Mouse (Mus musculus) CH12.LX (cell line): ENCODE results near the gene App.
A peak's percentile ranks its signal among the peaks of the same experiment; 100 is the strongest.

ENCODE experiments used
- BHLHE40 ChIP-seq: IDR thresholded peaks from 2 replicates; pipeline ENCODE4 v1.6.1; 2011; ENCODE audit warnings: mild to moderate bottlenecking, low read depth, low read length, improper control_type of control experiment
- CHD2 ChIP-seq: IDR thresholded peaks from 2 replicates; pipeline ENCODE4 v1.6.1; 2011; ENCODE audit warnings: low read length, improper control_type of control experiment
- CTCF ChIP-seq, 2 experiments: IDR thresholded peaks in 1 of 2; conservative IDR thresholded peaks in 1 of 2; 2 replicates each; pipeline ENCODE4 v1.5.1; 2011 to 2012; ENCODE audit warnings: low read depth in 2 of 2, low read length in 2 of 2, improper control_type of control experiment in 1 of 2, inconsistent platforms in 1 of 2, mild to moderate bottlenecking in 1 of 2, moderate library complexity in 1 of 2
- ETS1 ChIP-seq: conservative IDR thresholded peaks from 2 replicates; pipeline ENCODE4 v1.6.1; 2012; ENCODE audit warnings: low read depth, mild to moderate bottlenecking, inconsistent platforms, low read length, improper control_type of control experiment, moderate library complexity
- HCFC1 ChIP-seq: IDR thresholded peaks from 2 replicates; pipeline ENCODE4 v1.6.1; 2012; ENCODE audit warnings: low read depth, mild to moderate bottlenecking, inconsistent platforms, low read length, improper control_type of control experiment
- MAX ChIP-seq: IDR thresholded peaks from 2 replicates; pipeline ENCODE4 v1.6.1; 2011; ENCODE audit warnings: low read length, improper control_type of control experiment
- PAX5 ChIP-seq: IDR thresholded peaks from 2 replicates; pipeline ENCODE4 v1.6.1; 2012; ENCODE audit warnings: low read length, inconsistent platforms, mixed read lengths
- POLR2A ChIP-seq: IDR thresholded peaks from 2 replicates; pipeline ENCODE4 v1.6.1; 2011; ENCODE audit warnings: low read depth, mild to moderate bottlenecking, improper control_type of control experiment, low read length
- POLR2AphosphoS2 ChIP-seq: IDR thresholded peaks from 2 replicates; pipeline ENCODE4 v1.6.1; 2011; ENCODE audit warnings: low read depth, low read length, improper control_type of control experiment
- RCOR1 ChIP-seq: conservative IDR thresholded peaks from 2 replicates; pipeline ENCODE4 v1.6.1; 2012; ENCODE audit warnings: low read depth, mild to moderate bottlenecking, inconsistent platforms, low read length, improper control_type of control experiment
- TCF12 ChIP-seq: IDR thresholded peaks from 2 replicates; pipeline ENCODE4 v1.6.1; 2014; ENCODE audit warnings: low read depth, mild to moderate bottlenecking, inconsistent platforms, low read length, improper control_type of control experiment
- UBTF ChIP-seq: IDR thresholded peaks from 2 replicates; pipeline ENCODE4 v1.6.1; 2012; ENCODE audit warnings: low read depth, mild to moderate bottlenecking, inconsistent platforms, low read length, improper control_type of control experiment, moderate library complexity
- USF2 ChIP-seq: conservative IDR thresholded peaks from 2 replicates; pipeline ENCODE4 v1.6.1; 2011; ENCODE audit warnings: low read depth, low read length, improper control_type of control experiment
- ZKSCAN1 ChIP-seq: IDR thresholded peaks from 2 replicates; pipeline ENCODE4 v1.6.1; 2012; ENCODE audit warnings: low read depth, inconsistent platforms, low read length, improper control_type of control experiment, borderline replicate concordance

GRCm38 (mm10) chr16:85151681-85152080 is 21.9 kb downstream of the App start:
- TF ChIP-seq MAX (no peak), PAX5 (no peak), CHD2 (no peak), CTCF (conservative IDR thresholded peaks at IDR 0.05 in 1 of 2, IDR thresholded peaks at IDR 0.05 in 1 of 2; ENCODE audit: low read depth in 2 of 2, low read length in 2 of 2) (no peak), ZKSCAN1 (no peak), POLR2A (peak; percentile 5; the same call in 1 of the 2 replicates), RCOR1 (no peak), BHLHE40 (no peak), USF2 (no peak), ETS1 (no peak), TCF12 (no peak), UBTF (no peak), HCFC1 (no peak), POLR2AphosphoS2 (0 out of 2 replicates have a peak, but pooled peaks have one; percentile 24)
